Mouse (Mus musculus): Measurements from ENCODE around the gene Ecm2. TPM values are rescaled to one million over a fixed set of nuclear protein-coding genes. Genes with fewer than 3 reads are reported as not detected.
A peak's percentile ranks its signal among the peaks of the same experiment; 100 is the strongest.

Ecm2 gene
- polyA plus RNA-seq, 1 experiment, result 3.6 TPM

DNA sequence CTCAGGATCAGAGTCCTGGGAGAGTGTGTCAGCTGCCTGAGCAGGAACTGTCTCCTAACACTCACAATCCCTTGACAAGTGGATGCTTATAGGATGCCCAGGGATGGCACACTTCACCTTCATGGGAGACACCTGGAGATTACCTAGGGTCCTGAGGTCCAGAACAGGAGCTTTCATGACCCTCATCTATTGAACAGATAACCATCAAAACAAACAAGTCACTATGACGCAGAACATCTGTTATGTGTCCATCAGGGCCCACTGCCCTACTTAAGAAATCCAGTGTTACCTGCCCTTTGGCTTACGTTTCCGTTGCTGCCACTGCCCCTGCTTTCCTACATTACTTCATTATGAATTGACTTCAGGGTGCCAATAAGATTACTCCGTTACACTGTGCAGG lies 1.2 kb downstream of the Ecm2 start:
- no peak for DNase-seq (ENCODE audit: extremely low spot score in 1 of 2, low spot score in 1 of 2)

DNA sequence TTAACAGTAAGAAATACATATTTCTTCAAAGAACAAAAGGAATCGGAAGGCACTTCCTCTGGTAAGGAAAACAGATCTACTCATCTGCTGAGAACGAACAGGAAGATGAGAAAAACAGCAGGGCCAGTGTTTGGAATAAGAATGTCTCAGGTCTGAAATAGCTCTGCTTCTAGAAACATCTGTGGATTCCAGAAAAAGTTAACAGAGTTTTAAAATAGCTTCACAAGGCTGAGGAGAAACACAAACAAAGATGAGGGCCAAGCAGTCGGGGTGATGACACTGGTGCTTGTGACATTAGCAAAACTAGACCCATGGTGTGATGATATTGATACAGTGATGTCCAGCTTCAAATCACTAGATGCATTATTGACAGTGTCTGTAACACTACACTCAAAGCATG lies 2.6 kb downstream of the Ecm2 start:
- peak in 1 of 2 experiments; percentile 6 for DNase-seq (ENCODE audit: extremely low spot score in 1 of 2, low spot score in 1 of 2)

DNA sequence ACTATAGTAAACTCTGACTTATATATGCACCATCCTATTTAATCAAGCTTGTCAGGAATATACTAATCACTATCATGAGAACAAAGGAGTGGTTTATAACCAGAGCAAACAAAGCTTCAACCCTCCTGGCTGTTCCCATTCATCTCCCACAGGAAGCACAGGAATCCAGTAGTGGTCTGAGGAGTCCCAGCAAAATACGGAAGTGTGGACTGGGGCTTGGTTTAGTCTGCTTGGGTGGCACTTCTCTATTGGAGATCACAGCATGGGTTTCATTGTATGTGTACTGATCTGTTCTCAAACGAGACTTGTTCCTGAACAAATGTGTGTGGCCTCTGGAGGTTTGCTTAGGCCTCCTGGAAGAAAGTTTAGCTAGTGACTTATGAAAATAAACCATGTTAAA lies 14.2 kb downstream of the Ecm2 start:
- no peak for DNase-seq (ENCODE audit: extremely low spot score in 1 of 2, low spot score in 1 of 2)

DNA sequence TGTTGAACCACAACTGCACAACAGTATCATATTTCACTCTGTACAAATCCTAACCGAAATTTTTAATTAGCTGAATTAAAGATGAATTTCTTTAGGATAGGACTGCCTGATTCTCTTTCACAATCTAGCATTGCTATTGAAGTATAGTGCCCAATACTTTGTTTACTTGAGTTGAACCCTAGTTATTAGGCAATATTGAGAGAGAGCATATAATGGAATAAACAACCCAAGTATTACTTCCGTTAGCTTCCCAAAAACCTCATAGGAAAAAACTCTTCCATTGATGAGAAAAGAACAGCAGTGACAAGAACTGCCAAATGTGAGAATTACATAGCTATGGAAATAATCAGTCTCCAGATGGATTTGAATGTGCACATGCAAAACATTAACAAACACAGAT lies 21.6 kb downstream of the Ecm2 start:
- no peak for DNase-seq (ENCODE audit: extremely low spot score in 1 of 2, low spot score in 1 of 2)

DNA sequence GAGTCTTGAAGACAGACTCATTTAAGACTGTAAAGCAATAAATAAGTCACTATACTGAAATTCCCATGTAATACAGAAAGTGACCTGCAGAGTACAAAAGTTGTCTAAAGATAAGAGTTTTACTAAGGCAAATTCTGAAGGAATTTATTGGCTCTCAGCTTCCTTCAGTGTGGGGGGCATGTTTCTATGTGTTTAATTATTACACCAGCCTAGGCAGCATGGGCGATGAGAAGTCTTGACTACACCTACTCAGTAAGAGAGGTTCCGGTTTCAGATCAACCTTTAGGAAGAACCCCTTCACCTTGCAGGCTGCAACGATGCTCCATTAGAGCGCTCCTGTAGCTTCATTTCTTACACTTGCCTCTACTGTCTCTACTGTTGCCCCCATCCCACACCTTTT lies 26.0 kb downstream of the Ecm2 start:
- DNase-seq (ENCODE audit: extremely low spot score in 1 of 2, low spot score in 1 of 2), result no peak

DNA sequence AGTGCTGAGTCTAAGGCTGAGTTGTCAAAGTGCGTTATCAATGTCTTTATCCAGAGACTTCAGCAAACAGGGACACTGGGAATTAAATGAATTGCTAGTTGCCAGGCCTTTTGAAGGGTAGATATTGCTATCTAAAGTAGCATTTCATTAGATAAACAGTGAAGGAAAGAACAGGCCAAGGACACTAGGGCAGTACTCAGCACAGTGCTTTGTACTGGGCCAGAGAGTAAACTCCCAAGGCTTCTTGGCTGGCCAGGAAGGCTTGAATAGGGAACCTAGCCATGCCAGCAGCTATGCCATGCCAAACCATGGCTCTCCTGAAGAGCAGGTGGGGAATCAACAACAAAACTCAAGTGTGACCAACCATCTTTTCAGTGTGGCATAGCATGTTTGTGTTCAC lies 32.3 kb downstream of the Ecm2 start:
- DNase-seq (ENCODE audit: extremely low spot score in 1 of 2, low spot score in 1 of 2), result no peak

DNA sequence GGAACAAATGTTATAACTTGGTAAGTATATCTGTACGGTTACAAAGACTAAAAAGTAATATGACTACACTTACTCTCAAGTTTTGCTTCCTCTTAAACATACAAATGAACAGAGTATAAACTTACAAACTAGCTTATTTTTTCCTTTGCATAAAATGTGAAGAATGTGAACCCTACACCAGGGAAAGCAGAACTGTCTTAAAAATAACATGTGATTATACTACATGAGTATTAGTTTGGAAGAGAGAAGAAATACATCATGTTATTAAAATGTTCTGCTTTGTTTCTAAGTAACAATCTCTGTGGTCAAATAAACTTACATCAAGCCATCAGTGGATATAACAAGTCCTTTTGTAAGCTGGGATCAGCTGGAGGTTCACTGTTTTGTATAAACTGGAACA lies 34.1 kb downstream of the Ecm2 start:
- no peak for DNase-seq (ENCODE audit: extremely low spot score in 1 of 2, low spot score in 1 of 2)

DNA sequence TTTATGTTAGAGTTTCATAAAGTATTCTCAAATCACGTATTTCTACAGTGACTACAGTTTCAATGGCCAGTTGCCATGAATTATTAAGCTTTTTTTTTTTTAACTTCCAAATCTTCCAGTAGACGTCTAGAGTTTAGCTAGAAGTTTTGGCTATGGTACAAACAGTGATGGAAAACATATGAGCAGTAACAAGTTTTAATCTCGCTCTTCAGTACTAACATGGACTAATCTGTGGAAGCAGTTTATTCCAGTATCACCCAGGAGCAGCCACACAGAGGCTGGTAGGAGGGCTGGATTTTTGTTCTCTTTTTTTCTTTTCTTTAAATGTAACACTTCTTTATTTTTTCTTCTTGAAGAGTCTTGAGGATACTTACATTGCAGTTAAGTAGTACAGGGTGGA lies 39.7 kb downstream of the Ecm2 start, which contains the start of gene Aspn:
Aspn (plus strand) TSS at position 165 of the 400 bp plus-strand sequence.
- DNase-seq (ENCODE audit: extremely low spot score in 1 of 2, low spot score in 1 of 2), result no peak

DNA sequence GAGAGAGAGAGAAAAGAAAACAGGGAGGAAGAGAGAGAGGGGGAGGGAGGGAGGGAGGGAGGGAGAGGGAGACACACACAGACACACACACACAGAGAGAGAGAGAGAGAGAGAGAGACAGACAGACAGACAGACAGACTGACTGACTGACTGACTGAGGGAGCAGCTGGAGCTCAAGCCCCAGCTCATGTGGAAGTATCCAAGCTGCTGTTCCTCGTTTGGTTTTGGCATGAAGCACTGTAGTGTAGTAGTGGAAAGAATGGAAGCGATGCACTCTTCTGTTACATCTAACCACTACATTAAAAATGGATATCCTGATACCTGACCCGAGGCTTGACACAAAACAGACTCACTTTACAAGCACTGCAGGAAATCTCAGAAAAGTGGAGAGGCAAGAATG lies 41.0 kb downstream of the Ecm2 start:
- no peak for DNase-seq (ENCODE audit: extremely low spot score in 1 of 2, low spot score in 1 of 2)

DNA sequence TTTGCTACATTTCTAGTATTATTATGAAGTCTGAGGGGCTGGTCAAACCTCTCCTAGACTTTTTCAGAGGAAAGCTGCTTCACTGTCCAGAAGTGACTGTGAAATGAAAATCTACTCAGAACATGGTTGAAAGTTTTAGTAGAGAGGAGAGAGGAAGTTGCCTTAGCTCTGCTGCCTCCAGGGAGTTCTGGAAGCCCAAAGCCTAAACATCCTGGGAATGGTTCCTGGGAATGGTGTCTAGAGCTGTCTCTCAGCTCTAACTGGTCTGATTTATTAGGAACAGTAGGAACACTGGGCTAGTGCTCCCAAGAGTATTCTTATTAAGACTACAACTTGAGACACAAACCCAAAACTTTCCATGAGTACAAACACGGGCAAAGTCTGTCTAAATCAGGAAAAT lies 41.9 kb downstream of the Ecm2 start:
- DNase-seq (ENCODE audit: extremely low spot score in 1 of 2, low spot score in 1 of 2), result no peak

DNA sequence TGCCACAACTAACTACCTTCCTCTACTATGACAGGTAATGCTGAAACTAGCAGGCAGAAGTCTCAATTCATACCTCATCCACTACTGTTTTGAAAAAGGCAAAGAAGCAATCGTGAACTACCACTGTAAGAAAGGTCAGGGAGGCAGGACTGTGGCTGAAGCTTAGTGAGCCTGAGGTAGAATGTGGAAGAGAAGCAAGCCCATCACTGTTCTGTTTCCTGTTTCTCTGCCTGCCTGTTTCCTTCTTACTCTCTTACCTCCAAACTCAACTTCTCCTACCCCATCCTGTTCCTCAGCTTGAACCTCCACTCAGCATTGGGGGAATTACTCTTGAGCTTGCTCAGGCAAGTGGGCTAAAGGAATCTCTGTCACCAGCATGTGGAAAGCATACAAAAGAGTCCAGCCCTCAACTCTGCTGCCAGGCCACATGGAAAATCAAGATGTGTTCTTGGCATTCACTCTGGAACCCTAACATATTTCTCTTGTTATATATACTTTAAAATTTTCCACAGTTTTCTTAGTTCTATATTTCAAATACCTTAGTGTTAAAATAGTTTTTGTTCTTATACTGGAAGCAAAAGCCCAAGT lies 43.0 kb downstream of the Ecm2 start:
- DNase-seq (ENCODE audit: extremely low spot score in 1 of 2, low spot score in 1 of 2), result no peak

DNA sequence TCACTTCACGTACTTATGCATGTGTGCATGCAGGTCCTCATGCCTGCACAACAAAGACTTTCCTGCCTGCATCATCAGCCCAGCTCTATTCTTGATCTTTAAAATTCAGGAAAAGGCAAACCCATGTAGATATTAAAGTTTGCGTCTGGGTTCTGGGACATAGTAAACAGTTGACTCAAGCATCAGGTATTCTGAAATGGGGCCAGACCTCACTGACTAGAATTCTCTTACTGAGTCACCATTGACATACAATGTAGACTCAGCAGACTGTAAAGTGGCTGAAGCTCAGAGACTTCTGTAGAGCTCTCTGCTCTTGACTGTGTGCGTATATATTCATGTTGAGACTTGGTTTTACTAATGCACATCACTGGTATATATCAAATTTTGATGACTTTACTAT lies 45.0 kb downstream of the Ecm2 start:
- no peak for DNase-seq (ENCODE audit: extremely low spot score in 1 of 2, low spot score in 1 of 2)

DNA sequence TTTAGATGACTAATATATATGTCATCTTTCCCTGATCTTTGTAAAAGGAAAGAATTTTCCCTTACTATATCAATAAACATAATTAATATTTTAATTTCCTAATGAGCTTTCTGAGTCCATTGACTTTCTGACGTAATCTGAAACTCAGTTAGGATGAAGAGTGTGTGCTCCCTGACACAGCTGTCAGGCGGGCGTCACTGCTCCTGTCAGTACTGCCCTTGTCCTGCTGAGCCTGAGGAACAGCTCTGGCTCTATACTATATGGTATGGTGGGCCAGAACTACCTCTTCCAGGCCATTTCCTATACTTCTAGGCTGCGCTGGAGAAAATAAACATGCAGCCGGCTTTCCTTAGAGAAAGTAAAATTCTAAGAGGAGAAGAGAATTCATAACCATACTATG lies 49.9 kb downstream of the Ecm2 start:
- no peak for DNase-seq (ENCODE audit: extremely low spot score in 1 of 2, low spot score in 1 of 2)

DNA sequence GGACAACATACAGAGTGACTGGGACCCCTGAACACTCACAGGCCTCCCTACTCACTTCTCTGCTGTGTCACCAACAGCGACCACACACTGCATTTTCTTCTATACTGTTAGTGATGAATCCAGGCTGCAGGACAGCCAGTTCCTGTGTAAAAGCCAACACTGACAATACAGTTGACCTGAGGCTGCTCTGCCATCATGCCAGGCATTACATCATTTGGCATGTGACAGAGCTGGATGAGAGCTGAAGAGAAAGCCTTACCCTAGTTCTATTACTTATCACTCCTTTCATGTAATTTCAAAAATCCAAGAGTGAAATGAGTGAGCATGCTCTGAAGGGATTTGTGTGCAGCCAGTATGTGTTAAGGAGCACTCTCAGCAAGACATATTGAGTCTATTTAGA lies 51.6 kb downstream of the Ecm2 start:
- DNase-seq (ENCODE audit: extremely low spot score in 1 of 2, low spot score in 1 of 2), result no peak

DNA sequence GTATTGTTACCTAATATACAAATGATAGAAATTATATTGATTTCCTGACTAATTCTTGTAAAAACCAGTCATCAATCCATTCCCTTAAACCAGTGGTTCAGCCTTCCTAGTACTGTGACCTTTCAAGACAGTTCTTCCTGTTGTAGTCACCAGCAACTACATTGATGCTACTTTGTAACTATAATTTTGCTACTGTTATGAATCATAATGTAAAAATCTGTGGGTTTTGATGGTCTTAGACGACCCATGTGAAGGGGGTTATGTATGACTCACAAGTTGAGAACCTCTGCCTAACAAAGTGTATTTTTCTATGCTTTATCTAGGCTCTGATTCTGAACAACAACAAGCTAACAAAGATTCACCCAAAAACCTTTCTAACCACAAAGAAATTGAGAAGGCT lies 52.3 kb downstream of the Ecm2 start:
- no peak for DNase-seq (ENCODE audit: extremely low spot score in 1 of 2, low spot score in 1 of 2)

DNA sequence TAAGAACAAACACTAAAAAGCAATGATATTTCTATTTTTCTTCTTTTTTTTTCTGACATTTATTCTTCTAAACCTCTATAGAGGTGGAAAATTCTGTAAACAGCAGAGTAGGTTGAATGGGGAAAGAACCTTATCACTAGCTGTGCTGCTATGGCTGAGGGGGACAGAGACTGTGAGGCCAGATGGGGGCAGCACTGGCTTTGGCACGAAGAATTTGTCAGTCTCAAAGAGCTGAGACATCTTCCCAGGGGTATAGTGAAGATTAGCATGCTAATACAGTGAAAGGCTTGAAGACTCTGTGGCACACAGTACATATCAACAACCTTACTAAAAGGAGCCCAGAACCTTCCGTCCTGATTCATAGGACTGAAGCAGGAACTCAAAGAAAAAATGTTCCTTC lies 54.6 kb downstream of the Ecm2 start:
- DNase-seq (ENCODE audit: extremely low spot score in 1 of 2, low spot score in 1 of 2), result peak in 1 of 2 experiments; percentile 5

DNA sequence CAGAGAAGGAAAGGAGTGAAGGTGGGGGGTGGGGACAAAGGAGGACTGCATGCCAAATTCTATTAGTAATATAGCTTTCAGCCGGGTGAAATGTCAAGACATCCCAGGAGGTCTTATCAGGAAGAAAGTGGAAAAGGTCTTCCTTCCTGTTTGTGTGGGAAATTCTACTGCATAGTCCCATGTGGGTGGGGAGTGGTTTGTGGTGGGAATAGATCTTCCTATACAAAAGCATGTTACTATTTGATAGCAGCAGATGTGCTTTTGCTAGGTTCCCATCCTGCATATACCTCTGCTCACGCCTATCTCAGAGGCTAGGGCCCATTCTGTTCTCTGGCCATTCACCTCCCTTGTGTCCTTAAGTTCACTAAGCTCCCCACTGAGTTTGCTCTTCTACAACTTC lies 56.3 kb downstream of the Ecm2 start:
- no peak for DNase-seq (ENCODE audit: extremely low spot score in 1 of 2, low spot score in 1 of 2)

DNA sequence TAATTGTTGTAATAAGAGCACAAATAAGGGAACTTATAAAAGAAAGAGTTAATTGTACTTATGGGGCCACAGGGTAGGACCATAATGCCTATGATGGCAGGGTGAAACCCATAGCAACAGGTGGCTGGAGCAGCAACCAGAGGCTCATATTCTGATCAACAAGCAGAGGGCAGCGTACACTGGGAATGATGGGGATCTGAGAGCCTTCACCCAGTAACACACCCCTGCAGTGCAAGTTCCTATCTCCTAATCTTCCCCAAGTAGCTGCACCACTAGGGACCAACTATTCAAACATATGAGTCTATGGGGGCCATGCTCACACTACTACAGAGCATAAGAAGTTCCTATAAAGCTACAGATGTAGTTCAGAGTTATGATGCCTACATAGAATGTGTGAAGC lies 59.7 kb downstream of the Ecm2 start:
- no peak for DNase-seq (ENCODE audit: extremely low spot score in 1 of 2, low spot score in 1 of 2)

DNA sequence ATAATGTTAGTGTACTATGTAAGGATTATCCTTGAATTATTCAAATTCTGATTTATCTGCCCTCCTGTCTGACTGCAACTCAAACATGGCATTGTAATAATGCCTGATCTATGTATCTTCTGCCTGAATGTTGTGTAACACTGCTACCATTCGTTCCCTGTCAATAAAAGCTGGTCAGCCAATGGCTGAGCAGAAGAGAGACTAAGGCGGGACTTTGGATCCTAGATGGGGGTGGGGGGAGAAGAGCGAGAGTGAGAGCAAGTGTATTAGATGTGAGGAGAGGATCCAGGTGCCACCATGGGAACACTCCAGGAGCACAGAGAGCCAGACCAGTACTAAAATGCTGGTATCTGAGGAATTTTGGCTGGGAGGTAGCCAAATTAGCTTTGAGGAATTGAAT lies 65.8 kb downstream of the Ecm2 start:
- no peak for DNase-seq (ENCODE audit: extremely low spot score in 1 of 2, low spot score in 1 of 2)

DNA sequence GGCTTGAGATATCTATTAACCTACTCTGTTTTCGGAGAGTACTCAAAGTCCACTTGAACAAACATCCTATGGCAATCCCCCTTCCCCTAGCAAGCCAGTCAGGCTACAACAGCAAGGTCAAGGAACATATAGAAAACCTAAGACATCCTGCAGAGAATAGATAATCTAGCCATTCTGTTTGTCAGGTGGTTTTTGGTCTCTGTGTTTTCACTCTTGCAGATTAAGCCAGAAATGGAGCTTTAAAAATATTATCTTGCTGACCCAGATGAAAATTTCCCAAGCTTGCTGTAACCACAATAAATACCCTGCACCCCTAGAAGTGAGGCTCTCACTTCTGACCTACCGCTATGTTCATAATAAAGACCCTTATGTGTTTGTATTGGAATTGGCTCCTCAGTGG lies 66.8 kb downstream of the Ecm2 start:
- DNase-seq (ENCODE audit: extremely low spot score in 1 of 2, low spot score in 1 of 2), result no peak

DNA sequence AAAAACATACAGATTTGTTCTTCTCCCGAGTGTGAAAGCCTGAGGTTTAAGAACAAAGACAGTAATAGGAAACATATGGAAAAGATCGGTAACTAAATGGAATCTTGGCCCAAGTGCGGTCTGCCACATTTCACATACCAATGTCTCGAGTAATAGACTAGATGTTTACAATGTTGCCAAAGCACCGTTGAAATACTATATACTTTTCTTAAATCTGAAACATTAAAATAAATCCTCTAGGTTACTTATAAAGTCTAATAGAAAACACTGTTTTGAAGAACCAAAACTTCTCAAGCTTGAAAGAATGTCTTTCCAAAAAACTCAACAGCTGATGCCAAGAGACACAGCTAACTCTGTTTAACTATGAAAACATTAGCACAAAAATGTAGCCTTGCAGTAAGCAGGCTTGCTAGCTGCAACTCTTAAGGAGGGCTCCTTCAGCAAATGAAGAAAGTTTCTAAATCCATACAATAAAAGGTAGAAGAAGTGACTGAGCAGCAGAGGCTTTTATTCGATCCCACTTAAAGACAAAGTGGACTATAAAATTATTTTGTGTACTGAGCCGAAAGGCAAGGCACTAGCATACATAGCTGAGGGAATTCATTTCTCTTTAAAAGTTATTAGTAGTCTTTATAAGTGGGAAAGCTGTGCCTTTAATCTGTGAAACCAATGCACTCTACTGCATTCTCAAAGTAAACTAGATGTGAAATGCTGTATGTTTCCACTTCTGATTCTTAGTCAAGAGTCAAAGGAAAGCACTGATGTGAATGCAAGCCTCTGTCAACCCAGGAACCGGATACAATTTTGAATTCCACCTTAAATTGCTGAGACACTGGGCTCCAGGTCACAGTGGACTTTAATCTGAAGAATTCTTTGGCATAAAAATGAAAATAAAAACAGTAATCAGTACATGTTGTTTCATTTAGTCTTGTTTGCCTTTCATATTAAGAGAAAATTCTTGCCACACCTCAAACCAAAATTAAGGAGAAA lies 77.2 kb downstream of the Ecm2 start, which contains the start of gene Omd:
Omd (plus strand) TSS at position 922 of the 990 bp plus-strand sequence.
- no peak for DNase-seq (ENCODE audit: extremely low spot score in 1 of 2, low spot score in 1 of 2)
